Mouse (Mus musculus) embryo, embryonic 9.5 days (tissue): ENCODE measurements around the gene Ang.
A peak's percentile ranks its signal among the peaks of the same experiment; 100 is the strongest.

Source experiments
- DNase-seq: peaks from one replicate; pipeline ENCODE4 v3.0.0-alpha.2; 2017; ENCODE audit errors: extremely low spot score

The Ang gene

DNA sequence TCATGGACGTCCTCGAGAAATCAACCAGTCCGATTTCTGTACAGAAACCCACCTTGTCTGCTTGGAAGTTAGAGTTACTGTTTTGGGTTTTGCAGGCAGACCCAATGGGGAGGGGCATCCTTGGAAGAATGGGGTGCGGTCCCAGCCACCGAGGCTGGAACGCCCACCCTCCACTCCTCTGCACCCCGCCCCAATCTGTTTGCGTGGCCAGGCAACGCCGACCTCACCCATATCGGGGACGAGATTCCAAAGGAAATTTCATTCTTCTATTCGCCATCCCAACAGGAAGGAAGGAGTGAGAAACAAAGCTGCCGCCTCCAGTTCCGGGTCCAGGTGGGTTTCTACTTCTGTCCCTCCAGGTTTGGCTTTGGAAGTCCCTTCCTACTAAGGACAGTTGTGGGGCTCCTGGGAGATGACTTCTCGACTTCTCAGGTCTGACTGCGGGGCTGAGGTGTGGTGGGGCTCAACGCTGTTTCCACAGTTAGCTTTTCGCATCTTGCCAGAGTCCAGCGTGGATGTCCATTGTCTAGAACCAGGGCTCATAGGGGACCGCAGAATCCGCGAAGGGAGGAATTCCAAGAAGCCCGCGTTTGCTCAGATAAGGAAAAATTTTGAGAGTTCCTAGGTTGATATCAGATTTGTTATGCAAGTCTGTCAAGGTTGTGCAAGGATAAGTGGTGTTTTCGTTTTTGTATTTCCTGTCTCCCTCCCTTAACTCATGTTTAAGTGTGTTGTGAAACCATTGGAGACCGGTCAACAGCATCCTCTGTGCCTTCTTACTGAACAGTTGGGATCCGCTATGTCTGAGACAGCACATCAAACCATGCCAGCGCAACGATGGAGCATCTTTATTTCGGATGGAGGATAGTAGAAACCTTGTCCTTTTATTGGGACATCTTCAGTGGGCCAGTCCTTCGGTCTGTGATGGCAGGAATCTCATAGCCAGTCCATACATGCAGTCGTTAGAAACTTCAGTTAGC, at the start of gene Ang, which contains the start of gene Rnase4:
Gene Ang (plus strand): TSS at position 230 of the 980 bp plus-strand sequence.
Gene Rnase4 (plus strand): TSS at position 157 of the 980 bp plus-strand sequence.
- no peak for DNase-seq

DNA sequence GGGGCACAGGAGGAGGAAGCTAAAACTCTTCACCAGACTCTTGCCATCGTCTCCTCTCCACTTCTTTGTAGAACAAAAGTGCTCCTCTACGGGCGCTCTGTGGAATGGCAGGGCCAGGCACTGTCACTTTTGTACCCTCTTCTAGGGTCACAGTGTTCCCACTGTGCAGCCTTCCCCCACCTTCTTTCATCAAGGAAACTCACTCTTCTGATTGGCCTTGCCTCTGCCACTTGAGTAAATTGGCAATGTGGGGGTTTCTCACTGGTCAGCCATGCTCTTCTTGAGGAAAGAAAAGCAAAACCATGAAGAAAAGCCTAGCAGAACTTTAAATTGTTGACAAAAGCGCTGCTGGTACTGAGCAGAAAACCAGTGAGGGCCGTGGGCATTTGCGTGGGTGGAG, 49.2 kb upstream of the Ang start, which contains the start of gene Rnase9:
Gene Rnase9 (minus strand): TSS at position 101 of the 400 bp plus-strand sequence.
- no peak for DNase-seq

DNA sequence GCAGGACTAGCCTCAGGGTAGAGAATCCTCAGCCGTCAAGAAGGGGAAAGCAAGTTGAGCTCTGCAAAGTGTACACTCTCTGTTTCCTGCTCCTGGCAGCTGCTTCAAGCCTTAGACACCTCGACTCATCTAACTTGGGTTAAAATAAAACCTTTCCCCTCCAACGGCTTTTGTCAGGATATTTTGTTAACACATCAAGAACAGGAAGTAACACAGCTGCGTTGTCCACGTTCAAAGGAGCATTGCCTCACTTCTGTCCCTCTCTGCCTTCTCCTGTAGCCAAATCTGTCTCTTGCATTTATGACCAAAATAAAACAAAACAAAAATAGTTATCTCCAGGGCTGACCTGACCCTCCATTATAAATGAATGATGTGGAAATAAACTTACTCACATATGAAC, 43.1 kb upstream of the Ang start:
- no peak for DNase-seq

DNA sequence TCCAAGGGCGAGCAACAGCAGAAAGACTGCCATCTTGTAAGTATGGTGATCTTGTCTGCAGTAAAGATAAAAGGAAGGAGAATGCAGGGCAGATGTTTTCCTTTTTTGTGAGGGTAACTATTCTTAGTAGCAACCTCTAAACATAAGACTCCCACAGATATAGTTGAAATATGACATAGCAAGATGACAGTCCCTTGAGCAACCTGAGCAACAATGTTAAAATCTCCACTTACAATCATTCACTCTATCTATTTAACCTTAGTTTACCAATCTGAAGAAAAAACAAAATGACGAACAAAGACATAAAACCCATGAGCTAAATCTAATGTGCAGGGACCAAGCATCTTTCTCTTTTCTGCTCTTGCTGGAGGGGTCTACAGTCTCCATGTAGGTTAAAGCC, 40.9 kb upstream of the Ang start, which contains the start of gene Rnase11:
Gene Rnase11 (minus strand): TSS at position 101 of the 400 bp plus-strand sequence.
- no peak for DNase-seq

DNA sequence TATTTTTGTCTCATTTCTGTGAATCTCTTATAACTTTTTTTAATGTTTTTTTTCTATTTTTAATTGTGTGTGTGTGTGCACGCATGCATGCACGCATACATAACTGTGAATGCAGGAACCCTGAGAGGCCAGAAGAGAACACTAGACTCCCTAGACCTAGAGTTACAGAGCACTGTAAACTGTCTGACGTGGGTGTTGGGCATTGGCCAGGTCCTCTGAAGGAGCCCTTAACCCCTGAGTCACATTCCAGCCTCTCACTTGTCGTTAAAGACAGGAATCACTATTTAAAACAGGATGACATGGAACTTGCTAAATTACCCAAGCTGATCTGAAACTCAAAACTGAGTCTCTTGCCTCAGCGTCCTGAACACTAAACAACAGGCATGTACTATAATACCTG, 39.0 kb upstream of the Ang start:
- no peak for DNase-seq

DNA sequence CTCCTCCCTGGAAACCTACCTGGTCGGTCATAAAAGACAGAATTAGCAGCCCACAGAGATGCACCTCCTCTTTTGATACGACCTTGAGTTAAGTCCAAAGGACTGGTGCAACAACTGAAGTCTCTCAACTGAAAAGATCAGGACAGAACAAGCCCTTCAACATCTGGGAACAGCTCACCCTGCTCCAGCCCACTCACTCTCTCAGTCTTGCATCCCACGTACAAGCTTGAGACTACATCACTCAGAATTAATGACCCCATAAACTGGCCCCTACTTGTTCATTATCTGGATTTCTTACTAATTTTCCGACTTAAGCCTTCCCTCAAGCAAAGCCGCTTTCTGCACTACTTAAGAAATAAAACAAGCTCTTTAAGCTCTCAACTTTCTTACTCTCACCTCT, 37.8 kb upstream of the Ang start:
- no peak for DNase-seq

DNA sequence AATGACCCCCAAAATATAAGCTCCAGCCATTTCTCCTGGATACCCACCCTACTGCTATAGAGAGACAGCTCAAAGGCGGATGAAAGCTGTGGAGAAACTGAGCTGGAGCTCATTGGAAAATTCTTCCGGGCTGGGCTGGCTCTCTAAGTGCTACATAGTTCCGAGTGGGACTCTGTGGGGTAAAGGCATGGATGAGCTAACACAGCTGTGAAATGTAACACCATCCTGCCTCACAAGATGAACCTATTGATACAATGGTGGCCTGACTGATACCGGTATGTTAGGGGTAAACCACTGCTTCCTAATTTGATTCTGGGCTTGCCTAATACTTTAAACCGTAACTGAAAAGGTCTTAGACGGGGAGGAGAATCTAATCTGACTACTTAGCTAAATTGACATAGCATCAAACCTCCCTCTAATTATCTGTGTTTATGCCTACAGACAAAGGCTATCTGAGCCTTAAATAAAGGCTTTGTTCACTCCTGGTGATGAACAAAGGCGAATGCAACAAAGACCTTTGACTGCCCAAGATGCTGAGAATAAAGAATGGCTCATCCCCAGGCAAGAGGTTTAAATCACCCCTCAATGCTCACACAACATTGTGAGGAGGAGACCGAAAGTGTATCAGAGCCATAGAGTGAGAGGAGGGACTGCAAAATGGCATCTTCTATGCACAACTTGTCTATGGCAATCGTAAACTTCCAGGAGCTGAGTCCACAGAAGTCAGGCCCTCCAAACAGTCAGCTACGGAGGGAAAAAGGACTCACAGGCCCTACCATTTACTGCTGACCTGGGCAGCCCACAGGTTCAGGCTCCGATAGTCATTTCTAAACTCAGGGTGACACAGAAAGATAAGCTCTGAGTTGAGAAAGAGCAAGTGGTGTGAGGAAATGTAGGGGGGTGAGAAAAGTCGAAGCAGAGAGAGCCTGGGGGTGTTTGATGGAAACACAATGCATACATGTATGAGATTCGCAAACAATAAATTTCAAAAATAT, 36.4 kb upstream of the Ang start:
- peak; percentile 39 for DNase-seq

DNA sequence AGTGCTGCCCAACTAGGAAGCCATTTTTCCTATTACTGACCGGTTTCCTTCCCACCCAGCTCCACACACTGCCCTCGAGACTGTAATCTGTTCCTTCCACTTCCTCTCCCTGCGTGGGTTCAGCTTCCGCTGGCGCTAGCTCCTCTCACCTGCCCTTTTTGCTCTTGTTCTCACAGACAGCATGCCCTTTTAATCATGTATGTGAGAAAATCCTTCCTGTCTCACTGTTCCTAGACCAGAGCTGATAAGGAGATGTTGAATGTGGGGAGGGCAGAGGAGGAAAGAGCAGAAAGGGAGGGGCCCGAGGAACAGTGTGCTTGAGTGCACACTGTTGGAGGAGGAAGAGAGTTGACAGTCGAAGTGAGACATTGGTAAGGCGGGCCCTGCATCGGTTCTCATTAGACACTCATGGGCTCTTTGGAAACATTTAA, 33.5 kb upstream of the Ang start, which contains the start of gene Rnase12:
Gene Rnase12 (minus strand): TSS at position 261 of the 431 bp plus-strand sequence.
- DNase-seq = no peak

DNA sequence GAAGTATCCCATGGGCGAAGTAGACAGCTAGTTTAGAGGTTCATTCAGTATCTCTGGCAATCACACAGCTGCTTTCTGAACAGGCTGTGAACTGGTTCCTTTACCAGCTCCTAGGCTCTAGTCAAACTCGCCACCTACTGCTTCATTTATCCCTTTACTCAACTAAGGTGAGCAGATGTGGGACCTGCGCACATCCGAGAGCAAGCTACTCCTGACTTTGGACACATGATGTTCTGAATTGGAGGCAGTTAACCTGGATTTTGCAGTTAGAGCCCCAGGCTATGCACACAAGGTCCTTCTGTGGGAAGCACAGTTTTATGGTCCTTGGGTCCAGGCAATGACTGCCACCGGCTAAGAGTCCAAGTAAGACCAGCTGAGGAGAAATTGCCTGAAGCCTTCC, 30.2 kb upstream of the Ang start:
- no peak for DNase-seq

DNA sequence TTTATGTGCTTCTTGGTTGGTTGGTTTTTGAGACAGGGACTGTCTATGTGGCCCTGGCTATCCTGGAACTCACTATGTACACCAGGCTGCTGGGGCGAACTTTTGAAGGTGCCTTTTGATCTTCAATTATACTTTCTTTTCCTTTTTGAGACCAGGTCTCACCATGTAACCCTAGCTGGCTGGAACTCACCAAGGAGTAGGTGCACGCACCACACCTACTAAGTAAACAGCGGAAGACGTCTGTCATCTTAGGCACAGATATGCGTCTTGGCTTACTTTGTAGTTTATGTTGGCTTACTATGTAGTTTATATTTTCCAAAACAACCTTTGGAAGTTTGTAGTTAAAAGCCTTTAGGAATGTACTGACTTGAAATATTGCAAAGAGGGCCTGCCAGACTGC, 22.0 kb upstream of the Ang start:
- DNase-seq = no peak

DNA sequence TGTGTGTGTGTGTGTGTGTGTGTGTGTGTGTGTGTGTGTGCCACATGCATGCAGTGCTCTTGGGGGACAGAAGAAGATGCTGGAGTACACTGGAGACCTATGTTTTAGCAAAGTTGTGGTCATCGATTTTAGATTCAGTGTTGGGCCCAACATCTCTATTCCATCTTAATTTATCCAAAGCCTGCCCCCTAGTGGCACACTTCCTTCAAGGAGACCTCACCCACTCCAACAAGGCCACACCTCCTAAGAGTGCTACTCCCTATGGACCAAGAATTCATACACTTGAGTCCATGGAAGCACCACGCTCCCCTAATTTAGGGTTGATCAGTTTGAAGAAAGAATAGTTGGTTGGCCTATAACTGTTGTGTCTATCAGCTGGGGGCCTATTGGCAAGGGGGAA, 21.3 kb upstream of the Ang start:
- no peak for DNase-seq

DNA sequence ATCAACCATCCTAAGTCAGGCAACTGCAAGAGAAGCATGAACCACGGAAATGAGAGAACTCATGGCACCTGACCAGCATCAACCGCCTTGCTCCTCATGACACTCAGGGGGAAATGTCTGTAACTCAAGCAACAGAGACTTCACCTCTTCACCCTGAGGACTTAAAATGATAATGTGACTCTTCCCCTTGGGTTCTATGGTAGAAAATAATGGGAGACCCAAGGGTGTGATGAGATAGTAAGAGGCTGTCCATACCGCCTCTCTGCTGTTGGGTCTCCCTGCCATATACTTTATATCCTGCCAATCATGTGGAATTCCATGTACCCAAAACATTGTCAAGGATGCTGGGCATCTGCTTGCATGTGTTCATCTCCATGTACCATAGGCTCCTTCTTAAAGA, 16.6 kb upstream of the Ang start, which contains the start of gene Olfr750:
Gene Olfr750 (minus strand): TSS at position 101 of the 400 bp plus-strand sequence.
- DNase-seq = no peak

DNA sequence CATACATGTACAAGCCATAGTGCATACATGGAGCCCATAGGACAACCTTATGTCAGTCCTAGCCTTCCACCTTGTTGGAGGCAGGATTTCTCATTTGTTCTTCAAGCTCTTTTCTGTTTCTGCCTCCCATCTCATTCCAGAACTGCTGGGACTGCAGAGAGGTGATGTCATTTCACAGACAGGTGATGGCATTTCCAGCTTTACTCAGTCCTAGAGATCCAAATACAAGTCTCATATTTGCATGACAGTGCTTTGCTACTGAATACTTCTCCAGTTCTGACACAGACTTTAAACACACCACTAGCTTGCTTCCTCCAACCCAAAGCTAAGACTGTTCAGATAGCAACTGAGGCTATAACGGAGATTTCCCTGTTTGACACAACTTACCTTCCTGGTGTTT, 11.8 kb upstream of the Ang start:
- DNase-seq = no peak

DNA sequence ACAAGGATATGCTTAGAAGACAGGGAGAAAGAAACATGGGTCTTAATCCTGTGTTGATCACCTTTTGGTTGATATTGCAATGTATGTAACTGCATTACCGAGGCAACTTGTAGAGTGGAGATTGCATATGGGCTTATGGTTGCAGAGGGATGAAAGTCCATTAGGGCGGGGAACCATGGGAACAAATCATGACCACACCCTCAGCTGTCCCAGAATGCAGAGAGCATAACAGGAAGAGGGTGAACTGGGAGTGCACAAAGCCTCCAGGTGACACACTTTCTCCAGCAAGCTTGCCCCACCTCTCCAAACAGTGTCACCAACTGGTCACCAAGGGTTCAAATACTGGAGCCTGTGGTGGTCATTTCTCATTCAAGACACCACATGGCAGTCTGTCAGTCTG, 9.9 kb upstream of the Ang start:
- DNase-seq = no peak

DNA sequence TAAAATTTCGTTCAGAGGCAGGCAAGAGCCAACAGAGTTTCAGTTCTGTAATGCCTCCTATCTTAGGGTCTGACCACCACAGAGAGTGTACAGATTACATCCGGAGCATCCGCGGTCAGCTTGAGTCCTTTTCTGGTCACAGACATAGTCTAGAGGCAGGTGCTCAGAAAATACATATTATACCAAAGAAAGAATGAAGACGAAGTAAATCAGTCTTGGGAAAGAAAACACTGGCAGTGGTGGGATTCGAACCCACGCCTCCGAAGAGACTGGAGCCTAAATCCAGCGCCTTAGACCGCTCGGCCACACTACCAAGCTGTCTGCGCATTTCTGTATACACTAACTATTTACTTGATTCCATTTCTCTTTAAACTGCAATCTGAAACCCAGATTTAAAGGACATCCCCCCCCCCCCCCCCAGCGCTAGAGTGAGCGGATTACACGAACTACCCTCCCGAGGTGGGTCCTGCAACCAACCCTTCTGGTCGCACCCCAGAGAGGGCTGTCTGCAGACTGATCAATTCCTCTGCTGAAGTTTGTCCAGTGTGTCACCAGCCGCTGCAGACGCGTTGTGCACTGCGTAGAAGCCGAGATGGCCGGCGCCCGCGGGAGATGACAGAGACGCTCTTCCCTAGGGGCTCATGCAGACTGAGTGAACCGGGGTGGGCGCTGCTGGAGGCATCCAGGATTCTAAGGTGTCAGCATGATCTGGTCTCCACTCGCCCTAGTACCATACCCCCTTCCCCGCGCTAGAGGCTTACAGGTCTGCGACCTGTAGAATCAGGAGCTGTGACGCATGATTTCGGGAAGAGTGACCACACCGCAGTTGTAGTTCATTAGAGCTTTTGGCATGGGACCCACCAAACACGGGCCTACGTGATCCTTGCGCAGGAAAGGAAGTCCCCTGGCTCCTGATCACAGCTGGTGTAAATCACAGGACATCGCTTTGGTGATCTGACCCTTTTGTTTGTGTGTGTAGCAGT, 8.1 kb upstream of the Ang start:
- peak; percentile 85 for DNase-seq

DNA sequence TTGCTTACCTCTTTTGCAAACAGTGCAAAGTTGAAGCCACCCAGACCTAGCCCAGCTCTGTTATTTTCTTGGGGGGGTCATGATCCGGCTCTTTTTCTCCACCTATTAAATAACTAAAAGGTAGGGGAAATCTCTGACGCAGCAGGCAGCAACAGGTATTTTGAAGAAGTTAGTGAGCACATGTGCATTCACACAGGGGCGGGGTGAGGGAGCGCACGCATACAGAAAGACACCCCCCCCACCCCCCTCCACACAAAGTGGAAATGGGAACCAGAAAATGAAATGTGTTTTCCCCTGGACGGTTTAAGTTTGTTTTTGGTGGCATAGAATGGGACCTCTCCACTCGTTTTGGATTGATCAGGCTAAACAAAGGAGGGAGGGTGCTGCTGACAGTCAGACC, 7.1 kb upstream of the Ang start:
- DNase-seq = no peak

DNA sequence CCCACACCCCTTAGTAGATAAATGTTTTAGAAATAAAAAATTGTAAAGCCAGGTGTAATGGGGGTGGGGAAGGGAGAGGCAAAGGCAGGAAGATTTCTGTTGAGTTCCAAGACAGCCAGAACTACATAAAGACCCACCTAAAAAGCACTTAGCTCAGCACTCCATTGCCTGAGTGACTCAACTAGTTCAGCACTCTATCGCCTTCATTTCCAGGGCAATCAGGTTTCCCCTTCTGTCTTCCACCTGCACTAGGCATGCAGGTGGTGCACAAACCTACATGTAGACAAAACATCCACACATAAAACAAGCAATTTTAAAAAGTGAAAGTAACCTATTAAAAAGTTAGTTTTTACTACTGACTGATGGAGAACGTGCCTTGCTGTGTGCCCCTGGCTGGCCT, 5.9 kb upstream of the Ang start:
- no peak for DNase-seq

DNA sequence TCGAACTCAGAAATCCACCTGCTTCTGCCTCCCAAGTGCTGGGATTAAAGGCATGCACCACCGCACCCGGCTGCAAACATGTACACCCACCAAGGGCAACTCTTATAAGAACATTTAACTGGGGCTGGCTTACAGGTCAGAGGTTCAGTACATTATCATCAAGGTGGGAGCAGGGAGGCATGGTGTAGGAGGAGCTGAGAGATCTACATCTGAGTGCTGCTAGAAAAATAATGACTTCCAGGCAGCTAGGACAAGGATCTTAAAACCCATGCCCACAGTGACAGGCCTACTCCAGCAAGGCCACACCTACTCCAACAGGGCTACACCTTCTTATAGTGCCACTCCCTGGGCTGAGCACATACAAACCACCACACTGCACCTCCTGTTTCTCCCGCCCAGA, 5.0 kb upstream of the Ang start:
- DNase-seq = no peak

DNA sequence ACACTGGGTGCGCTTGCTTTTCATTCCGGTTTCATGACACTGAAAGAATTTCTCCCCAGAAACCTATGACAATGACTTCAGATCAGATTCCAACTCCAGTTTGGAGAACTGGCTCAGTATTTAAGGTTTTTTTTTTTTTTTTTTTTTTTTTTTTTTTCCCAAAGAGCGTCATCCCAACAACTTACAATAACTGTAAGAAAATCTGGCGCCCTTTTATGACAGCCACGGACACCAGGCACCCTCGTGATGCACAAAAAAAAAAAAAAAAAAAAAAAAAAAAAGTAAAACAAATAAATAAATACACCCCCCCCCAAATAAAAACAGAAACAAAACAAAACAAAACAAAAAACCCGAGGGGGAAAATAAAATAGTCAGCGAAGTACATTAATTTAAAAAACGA, 3.2 kb upstream of the Ang start:
- no peak for DNase-seq

DNA sequence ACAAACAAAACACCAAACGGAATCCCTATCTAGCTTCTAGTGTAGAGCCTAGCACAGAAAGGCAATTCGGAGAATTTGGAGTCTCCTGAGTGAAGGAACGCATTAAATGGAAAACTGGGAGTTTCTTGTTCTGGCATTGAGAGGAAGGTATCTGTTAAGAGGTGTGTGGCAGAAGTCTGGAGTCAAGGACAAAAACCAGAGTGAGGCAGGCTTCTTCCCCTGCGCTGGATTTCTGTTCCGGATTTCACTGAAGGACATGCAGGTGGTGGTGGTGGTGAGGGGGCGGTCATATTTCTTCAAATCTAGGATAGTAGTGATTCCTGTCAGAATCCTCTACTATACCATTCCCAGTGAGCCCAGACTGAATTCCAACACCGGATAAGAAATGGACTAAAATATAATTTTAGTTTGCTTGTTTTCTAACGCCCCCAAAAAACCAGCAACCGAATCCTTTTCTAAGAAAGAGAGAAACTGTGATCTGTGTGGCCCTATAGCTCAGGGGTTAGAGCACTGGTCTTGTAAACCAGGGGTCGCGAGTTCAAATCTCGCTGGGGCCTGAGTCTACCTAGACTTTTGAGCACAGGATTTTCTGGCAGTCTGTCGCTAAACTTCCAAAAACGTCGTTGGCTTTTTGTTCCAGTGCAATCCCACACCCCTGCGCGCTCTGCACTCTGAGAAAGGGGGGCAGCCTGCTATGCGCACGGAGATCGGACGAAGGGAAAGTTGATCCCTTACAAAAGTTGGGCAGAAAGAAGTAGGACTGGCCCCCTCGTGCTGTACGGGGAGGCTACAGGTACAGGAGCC, 2.6 kb upstream of the Ang start:
- peak; percentile 90 for DNase-seq
